ENCODE assay signal across 8 mouse cellular contexts in genomic region chr19:55316109-55316714, GRCm38 (mm10). TPM values are rescaled to one million over a fixed set of nuclear protein-coding genes. Genes with fewer than 3 reads are reported as not detected.
A peak's percentile ranks its signal among the peaks of the same experiment; 100 is the strongest.
DNase-seq lines count a peak whose midpoint lies in the region; ATAC-seq lines count a peak whose summit lies in the region.

Vti1a (plus strand) TSS chr19:55316295.

- peaks cover 7% of the 10 kb centered on the region for H3K36me3 ChIP-seq in hindbrain, embryonic 15.5 days

- peak; percentile 86 for DNase-seq in T-cell, adult 2 months (ENCODE audit: low spot score)
- peak; percentile 91 to 95 for DNase-seq in cerebellum, postnatal 36 days
- peak; percentile 88 to 91 for DNase-seq in frontal cortex, postnatal 36 days (ENCODE audit: low spot score in 2 of 2)
- peak; percentile 81 for DNase-seq in left cerebral cortex, adult 11 months (ENCODE audit: low spot score)
- DNase-seq in lung, postnatal 4 days: peak; percentile 91 to 92
- DNase-seq in retina, postnatal 7 days (ENCODE audit: low read depth, low spot score): peak; percentile 88
- DNase-seq in urinary bladder, adult 2 months (ENCODE audit: low spot score): peak; percentile 79

- peak within 1 kb of the TSS; percentile 87 for H3K4me2 ChIP-seq in hindbrain, embryonic 15.5 days

- H3K9ac ChIP-seq in hindbrain, embryonic 15.5 days: peak within 1 kb of the TSS; percentile 83

- H3K4me3 ChIP-seq in hindbrain, embryonic 15.5 days: peak within 1 kb of the TSS; percentile 62

- peak; percentile 94 for ATAC-seq in hindbrain, embryonic 15.5 days (ENCODE audit: low FRiP score, low read depth)

- peak within 1 kb of the TSS; percentile 75 for H3K27ac ChIP-seq in hindbrain, embryonic 15.5 days (replicated peaks)

- peaks cover 35% of the 10 kb centered on the region for H3K4me1 ChIP-seq in hindbrain, embryonic 15.5 days (replicated peaks)

- no peaks in the 10 kb centered on the region for H3K27me3 ChIP-seq in hindbrain, embryonic 15.5 days

- WGBS in hindbrain, embryonic 15.5 days: under 1% methylated on average over 48 of the region's 48 CpGs

- no peaks in the 10 kb centered on the region for H3K9me3 ChIP-seq in hindbrain, embryonic 15.5 days

RNA-seq across cellular contexts. Expression of gene Vti1a, which starts in this region (rescaled TPM):
- 35.2 and 35.6 TPM in 2 replicates for polyA plus RNA-seq in hindbrain, embryonic 15.5 days (2015; fragmentation: Nextera tagmentation; extraction: Ambion mirVana)
- 22.7 and 23.4 TPM in 2 replicates for polyA plus RNA-seq in urinary bladder, adult 2 months (2012; rRNA removed)

Comparison
In these comparisons a context has a peak if more than half of its experiments do, and no peak if none do; other contexts are left out.
1. Peak in every context shown above with its lines: DNase-seq, ATAC-seq, H3K4me3 ChIP-seq and H3K27ac ChIP-seq.